Mouse (Mus musculus): ENCODE measurements around the gene Cpsf2. TPM values are rescaled to one million over a fixed set of nuclear protein-coding genes. Genes with fewer than 3 reads are reported as not detected.

Cpsf2 gene
- polyA plus RNA-seq, 1 experiment from 2014 or later = 43.8 TPM

- no peaks in the 10 kb centered on the region for H3K9me3 ChIP-seq (ENCODE audit: control insufficient read depth, low read length)
- H3K4me1 ChIP-seq (ENCODE audit: control insufficient read depth, insufficient read depth, low read length) = no peaks in the 10 kb centered on the region
- ATAC-seq (ENCODE audit: insufficient read depth, low FRiP score, low TSS enrichment) (no peak), DNase-seq (ENCODE audit: low spot score) (no peak)
- no peak overlapping the region for H3K4me2 ChIP-seq (ENCODE audit: low read depth)
- no peak overlapping the region for H3K4me3 ChIP-seq (ENCODE audit: low read depth, low read length)
- H3K27ac ChIP-seq (ENCODE audit: low read depth, low read length) = no peak overlapping the region
- no peak overlapping the region for H3K9ac ChIP-seq (ENCODE audit: low read length)
- no peaks in the 10 kb centered on the region for H3K27me3 ChIP-seq (ENCODE audit: control insufficient read depth, insufficient read depth, low read length)
- no peaks in the 10 kb centered on the region for H3K36me3 ChIP-seq (ENCODE audit: control insufficient read depth, insufficient read depth, low read length)
- WGBS = 97% methylated on average over 10 of the region's 10 CpGs
Measured at GRCm38 (mm10) chr12:101977404-101977915, 1.7 kb downstream of the Cpsf2 start.

GRCm38 (mm10) chr12:101978162-101978561 is 2.4 kb downstream of the Cpsf2 start:
- Histone ChIP-seq H3K4me2 (ENCODE audit: low read depth) (no peak overlapping the region), H3K9me3 (ENCODE audit: control insufficient read depth, low read length) (no peaks in the 10 kb centered on the region), H3K4me1 (ENCODE audit: control insufficient read depth, insufficient read depth, low read length) (no peaks in the 10 kb centered on the region), H3K27ac (ENCODE audit: low read depth, low read length) (no peak overlapping the region), H3K4me3 (ENCODE audit: low read depth, low read length) (no peak overlapping the region), H3K9ac (ENCODE audit: low read length) (no peak overlapping the region), H3K27me3 (ENCODE audit: control insufficient read depth, insufficient read depth, low read length) (no peaks in the 10 kb centered on the region), H3K36me3 (ENCODE audit: control insufficient read depth, insufficient read depth, low read length) (no peaks in the 10 kb centered on the region)
- DNase-seq (ENCODE audit: low spot score) (no peak), ATAC-seq (ENCODE audit: insufficient read depth, low FRiP score, low TSS enrichment) (no peak)
- 92% methylated on average over 5 of the region's 5 CpGs for WGBS

- WGBS = 79% methylated on average over 1 of the region's 1 CpGs
- no peak overlapping the region for H3K9ac ChIP-seq (ENCODE audit: low read length)
- H3K27me3 ChIP-seq (ENCODE audit: control insufficient read depth, insufficient read depth, low read length) = no peaks in the 10 kb centered on the region
- no peak overlapping the region for H3K27ac ChIP-seq (ENCODE audit: low read depth, low read length)
- no peaks in the 10 kb centered on the region for H3K36me3 ChIP-seq (ENCODE audit: control insufficient read depth, insufficient read depth, low read length)
- H3K4me3 ChIP-seq (ENCODE audit: low read depth, low read length) = no peak overlapping the region
- DNase-seq (ENCODE audit: low spot score) (no peak), ATAC-seq (ENCODE audit: insufficient read depth, low FRiP score, low TSS enrichment) (no peak)
- no peaks in the 10 kb centered on the region for H3K9me3 ChIP-seq (ENCODE audit: control insufficient read depth, low read length)
- no peak overlapping the region for H3K4me2 ChIP-seq (ENCODE audit: low read depth)
- H3K4me1 ChIP-seq (ENCODE audit: control insufficient read depth, insufficient read depth, low read length) = no peaks in the 10 kb centered on the region
Measured at GRCm38 (mm10) chr12:101978588-101978987, 2.8 kb downstream of the Cpsf2 start.

- WGBS = 92% methylated on average over 8 of the region's 8 CpGs
- Histone ChIP-seq H3K9ac (ENCODE audit: low read length) (no peak overlapping the region), H3K4me2 (ENCODE audit: low read depth) (no peak overlapping the region), H3K4me3 (ENCODE audit: low read depth, low read length) (no peak overlapping the region), H3K27ac (ENCODE audit: low read depth, low read length) (no peak overlapping the region), H3K9me3 (ENCODE audit: control insufficient read depth, low read length) (no peaks in the 10 kb centered on the region), H3K36me3 (ENCODE audit: control insufficient read depth, insufficient read depth, low read length) (no peaks in the 10 kb centered on the region), H3K4me1 (ENCODE audit: control insufficient read depth, insufficient read depth, low read length) (no peaks in the 10 kb centered on the region), H3K27me3 (ENCODE audit: control insufficient read depth, insufficient read depth, low read length) (no peaks in the 10 kb centered on the region)
- DNase-seq (ENCODE audit: low spot score) = no peak
- ATAC-seq (ENCODE audit: insufficient read depth, low FRiP score, low TSS enrichment) = no peak
Measured at GRCm38 (mm10) chr12:101979213-101979750, 3.5 kb downstream of the Cpsf2 start.

GRCm38 (mm10) chr12:101980266-101980665 is 4.5 kb downstream of the Cpsf2 start:
- Histone ChIP-seq H3K4me3 (ENCODE audit: low read depth, low read length) (no peak overlapping the region), H3K9ac (ENCODE audit: low read length) (no peak overlapping the region), H3K27ac (ENCODE audit: low read depth, low read length) (no peak overlapping the region), H3K4me2 (ENCODE audit: low read depth) (no peak overlapping the region), H3K36me3 (ENCODE audit: control insufficient read depth, insufficient read depth, low read length) (no peaks in the 10 kb centered on the region), H3K9me3 (ENCODE audit: control insufficient read depth, low read length) (no peaks in the 10 kb centered on the region), H3K27me3 (ENCODE audit: control insufficient read depth, insufficient read depth, low read length) (no peaks in the 10 kb centered on the region), H3K4me1 (ENCODE audit: control insufficient read depth, insufficient read depth, low read length) (no peaks in the 10 kb centered on the region)
- WGBS = 80% methylated on average over 5 of the region's 5 CpGs
- no peak for ATAC-seq (ENCODE audit: insufficient read depth, low FRiP score, low TSS enrichment)
- DNase-seq (ENCODE audit: low spot score) = no peak

GRCm38 (mm10) chr12:101981559-101981958 is 5.8 kb downstream of the Cpsf2 start:
- WGBS = 95% methylated on average over 2 of the region's 2 CpGs
- Histone ChIP-seq H3K4me2 (ENCODE audit: low read depth) (no peak overlapping the region), H3K4me1 (ENCODE audit: control insufficient read depth, insufficient read depth, low read length) (no peaks in the 10 kb centered on the region), H3K27ac (ENCODE audit: low read depth, low read length) (no peak overlapping the region), H3K9ac (ENCODE audit: low read length) (no peak overlapping the region), H3K9me3 (ENCODE audit: control insufficient read depth, low read length) (no peaks in the 10 kb centered on the region), H3K4me3 (ENCODE audit: low read depth, low read length) (no peak overlapping the region), H3K36me3 (ENCODE audit: control insufficient read depth, insufficient read depth, low read length) (no peaks in the 10 kb centered on the region), H3K27me3 (ENCODE audit: control insufficient read depth, insufficient read depth, low read length) (no peaks in the 10 kb centered on the region)
- DNase-seq (ENCODE audit: low spot score) = no peak
- ATAC-seq (ENCODE audit: insufficient read depth, low FRiP score, low TSS enrichment) = no peak

GRCm38 (mm10) chr12:101982977-101983376 is 7.2 kb downstream of the Cpsf2 start:
- Histone ChIP-seq H3K4me1 (ENCODE audit: control insufficient read depth, insufficient read depth, low read length) (no peaks in the 10 kb centered on the region), H3K9ac (ENCODE audit: low read length) (no peak overlapping the region), H3K36me3 (ENCODE audit: control insufficient read depth, insufficient read depth, low read length) (no peaks in the 10 kb centered on the region; the same call in 1 of the 2 replicates), H3K4me2 (ENCODE audit: low read depth) (no peak overlapping the region), H3K27ac (ENCODE audit: low read depth, low read length) (no peak overlapping the region), H3K9me3 (ENCODE audit: control insufficient read depth, low read length) (no peaks in the 10 kb centered on the region), H3K27me3 (ENCODE audit: control insufficient read depth, insufficient read depth, low read length) (no peaks in the 10 kb centered on the region), H3K4me3 (ENCODE audit: low read depth, low read length) (no peak overlapping the region)
- 94% methylated on average over 9 of the region's 9 CpGs for WGBS
- DNase-seq (ENCODE audit: low spot score) (no peak), ATAC-seq (ENCODE audit: insufficient read depth, low FRiP score, low TSS enrichment) (no peak)

- 85% methylated on average over 3 of the region's 3 CpGs for WGBS
- no peak overlapping the region for H3K4me2 ChIP-seq (ENCODE audit: low read depth)
- no peak overlapping the region for H3K9ac ChIP-seq (ENCODE audit: low read length)
- H3K4me1 ChIP-seq (ENCODE audit: control insufficient read depth, insufficient read depth, low read length) = no peaks in the 10 kb centered on the region
- no peak overlapping the region for H3K4me3 ChIP-seq (ENCODE audit: low read depth, low read length)
- ATAC-seq (ENCODE audit: insufficient read depth, low FRiP score, low TSS enrichment) = no peak
- H3K27ac ChIP-seq (ENCODE audit: low read depth, low read length) = no peak overlapping the region
- H3K27me3 ChIP-seq (ENCODE audit: control insufficient read depth, insufficient read depth, low read length) = no peaks in the 10 kb centered on the region
- H3K36me3 ChIP-seq (ENCODE audit: control insufficient read depth, insufficient read depth, low read length) = peaks cover 6% of the 10 kb centered on the region
- no peaks in the 10 kb centered on the region for H3K9me3 ChIP-seq (ENCODE audit: control insufficient read depth, low read length)
- no peak for DNase-seq (ENCODE audit: low spot score)
Measured at GRCm38 (mm10) chr12:101985110-101985509, 9.3 kb downstream of the Cpsf2 start.

- peaks cover 21% of the 10 kb centered on the region for H3K36me3 ChIP-seq (ENCODE audit: control insufficient read depth, insufficient read depth, low read length)
- no peaks in the 10 kb centered on the region for H3K4me1 ChIP-seq (ENCODE audit: control insufficient read depth, insufficient read depth, low read length)
- H3K9ac ChIP-seq (ENCODE audit: low read length) = no peak overlapping the region
- WGBS = 93% methylated on average over 6 of the region's 6 CpGs
- H3K4me3 ChIP-seq (ENCODE audit: low read depth, low read length) = no peak overlapping the region
- ATAC-seq (ENCODE audit: insufficient read depth, low FRiP score, low TSS enrichment) = no peak
- no peaks in the 10 kb centered on the region for H3K9me3 ChIP-seq (ENCODE audit: control insufficient read depth, low read length)
- H3K4me2 ChIP-seq (ENCODE audit: low read depth) = no peak overlapping the region
- no peaks in the 10 kb centered on the region for H3K27me3 ChIP-seq (ENCODE audit: control insufficient read depth, insufficient read depth, low read length)
- no peak for DNase-seq (ENCODE audit: low spot score)
- H3K27ac ChIP-seq (ENCODE audit: low read depth, low read length) = no peak overlapping the region
Measured at GRCm38 (mm10) chr12:101987659-101988058, 11.9 kb downstream of the Cpsf2 start.
